Comparison of ENCODE assay signal across 20 mouse cellular contexts in genomic region chr11:88011208-88011913, GRCm38 (mm10). TPM values are rescaled to one million over a fixed set of nuclear protein-coding genes. Genes with fewer than 3 reads are reported as not detected.
DNase-seq lines count a peak whose midpoint lies in the region; ATAC-seq and TF ChIP-seq lines count a peak whose summit lies in the region.
"Had no signal": no experiment of that assay in that cellular context is flagged by ENCODE, and none has a peak within 500 bp of the region (broad histone marks: within the 10 kb centered on the region; RNA-seq: fewer than 3 reads in every experiment).

No protein-coding gene starts in this region.

- no peak for ATAC-seq in heart, embryonic 12.5 days (ENCODE audit: insufficient number of reproducible peaks, low FRiP score)

- TF ChIP-seq CTCF in heart, adult 2 months (IDR thresholded peaks at IDR 0.05), result no peak
- no peak for TF ChIP-seq CTCF in thymus, adult 2 months (IDR thresholded peaks at IDR 0.05; ENCODE audit: borderline replicate concordance, control insufficient read depth, extremely low read depth, insufficient read depth, low read length, poor library complexity)

- peaks cover 32% of the 10 kb centered on the region for H3K4me1 ChIP-seq in heart, embryonic 12.5 days (replicated peaks)
- H3K4me1 ChIP-seq in heart, adult 2 months (ENCODE audit: control insufficient read depth, insufficient read depth, low read length), result no peaks in the 10 kb centered on the region
- H3K4me1 ChIP-seq in thymus, adult 2 months (replicated peaks; ENCODE audit: control insufficient read depth, insufficient read depth, low read length), result no peaks in the 10 kb centered on the region

- H3K4me3 ChIP-seq in heart, embryonic 12.5 days, result no peak overlapping the region
- no peak overlapping the region for H3K4me3 ChIP-seq in heart, adult 2 months
- no peak overlapping the region for H3K4me3 ChIP-seq in thymus, adult 2 months (ENCODE audit: control insufficient read depth, insufficient read depth, low read length)
- H3K4me3 ChIP-seq: erythroblast, embryonic 14.5 days; heart, embryonic 15.5 days; midbrain, embryonic 12.5 days had no signal

- 64% methylated on average over 11 of the region's 11 CpGs for WGBS in heart, embryonic 12.5 days
- 66% methylated on average over 11 of the region's 11 CpGs for WGBS in heart, adult 2 months
- 74% methylated on average over 11 of the region's 11 CpGs for WGBS in thymus, adult 2 months

- DNase-seq in heart, adult 2 months, result no peak
- peak; percentile 3 for DNase-seq in thymus, adult 2 months
- no peak for DNase-seq in thymus, postnatal 10 days (ENCODE audit: low spot score in 2 of 2)
- DNase-seq in naive thymus-derived CD4-positive, alpha-beta T cell, adult 2 months (ENCODE audit: low read depth), result peak; percentile 25
- DNase-seq in thymus, postnatal 36 days, result peak; percentile 3 to 12
- DNase-seq in spleen, postnatal 36 days (ENCODE audit: low spot score in 2 of 2), result no peak
- DNase-seq in heart, adult 9 months (ENCODE audit: low spot score in 2 of 2), result no peak
- DNase-seq: adrenal gland, adult 8-10 months; cerebellum, postnatal 25 days; kidney, adult 9 months; kidney, postnatal 4 days; left cerebral cortex, postnatal 4 days; lung, postnatal 4 days; retina, postnatal 1 day had no signal

- no peaks in the 10 kb centered on the region for H3K27me3 ChIP-seq in heart, embryonic 12.5 days (replicated peaks)
- H3K27me3 ChIP-seq in heart, adult 2 months (ENCODE audit: control insufficient read depth, insufficient read depth, low read length), result no peaks in the 10 kb centered on the region
- no peaks in the 10 kb centered on the region for H3K27me3 ChIP-seq in thymus, adult 2 months (ENCODE audit: control insufficient read depth, insufficient read depth, low read length)
- H3K27me3 ChIP-seq: heart, embryonic 15.5 days; midbrain, embryonic 12.5 days had no signal

- H3K79me2 ChIP-seq in heart, adult 2 months (replicated peaks; ENCODE audit: control insufficient read depth, insufficient read depth, low read length), result no peaks in the 10 kb centered on the region

- H3K9me3 ChIP-seq in heart, embryonic 12.5 days (replicated peaks), result no peaks in the 10 kb centered on the region
- H3K9me3 ChIP-seq: G1E; heart, embryonic 15.5 days; midbrain, embryonic 12.5 days had no signal

- no peak for TF ChIP-seq POLR2A in heart, adult 2 months (IDR thresholded peaks at IDR 0.05; ENCODE audit: insufficient read depth, low read depth, low read length)
- no peak for TF ChIP-seq POLR2A in thymus, adult 2 months (IDR thresholded peaks at IDR 0.05; ENCODE audit: control insufficient read depth, extremely low read depth, insufficient read depth, low read length, poor library complexity)

- intact Hi-C loops in heart, adult 2 months (cut with DNase I), result no loop called here

- no peak overlapping the region for H3K27ac ChIP-seq in heart, embryonic 12.5 days (ENCODE audit: poor library complexity, severe bottlenecking)
- H3K27ac ChIP-seq in heart, adult 2 months, result no peak overlapping the region
- 0 out of 2 replicates have a peak overlapping the region, but pooled peaks have one; percentile 5 for H3K27ac ChIP-seq in thymus, adult 2 months (ENCODE audit: control insufficient read depth, insufficient read depth, low read length)
- H3K27ac ChIP-seq: heart, embryonic 15.5 days; midbrain, embryonic 12.5 days had no signal

- no peak overlapping the region for H3K4me2 ChIP-seq in heart, embryonic 12.5 days
- H3K4me2 ChIP-seq: heart, embryonic 15.5 days; liver, embryonic 11.5 days; midbrain, embryonic 12.5 days had no signal

- H3K36me3 ChIP-seq in heart, embryonic 12.5 days, result no peaks in the 10 kb centered on the region
- no peaks in the 10 kb centered on the region for H3K36me3 ChIP-seq in heart, adult 2 months (ENCODE audit: control insufficient read depth, insufficient read depth, low read length)
- no peaks in the 10 kb centered on the region for H3K36me3 ChIP-seq in thymus, adult 2 months (ENCODE audit: control insufficient read depth, insufficient read depth, low read length)
- H3K36me3 ChIP-seq: G1E; heart, embryonic 15.5 days; midbrain, embryonic 12.5 days had no signal

- no peak for TF ChIP-seq EP300 in heart, adult 2 months (IDR thresholded peaks at IDR 0.05; ENCODE audit: insufficient read depth, low read depth, low read length)

- peak overlapping the region; percentile 29; the same call in 1 of the 2 replicates for H3K9ac ChIP-seq in heart, embryonic 12.5 days
- no peak overlapping the region for H3K9ac ChIP-seq in heart, adult 2 months (ENCODE audit: low read depth, low read length)
- H3K9ac ChIP-seq: heart, embryonic 15.5 days; midbrain, embryonic 12.5 days had no signal

RNA-seq across cellular contexts. Expression of gene Dynll2, which starts 24.0 kb away (rescaled TPM):
- polyA plus RNA-seq in heart, embryonic 12.5 days (2016; fragmentation: Nextera tagmentation; extraction: Ambion mirVana), result 21.4 and 22.5 TPM in 2 replicates
- 100 to 1,000 TPM; 361 to 396 TPM for total RNA-seq in heart, adult 2 months (2021)
- 225 and 357 TPM in 2 replicates for polyA plus RNA-seq in heart, adult 2 months (2012; rRNA removed)
- polyA plus RNA-seq in thymus, adult 2 months (2012; rRNA removed), result 60.7 and 69.7 TPM in 2 replicates

RNA-seq across cellular contexts. Expression of gene Srsf1, which starts 35.8 kb away (rescaled TPM):
- polyA plus RNA-seq in heart, embryonic 12.5 days (2016; fragmentation: Nextera tagmentation; extraction: Ambion mirVana), result 254 and 260 TPM in 2 replicates
- 10 to 100 TPM; 99.5 to 99.7 TPM for total RNA-seq in heart, adult 2 months (2021)
- 39.3 and 86.5 TPM in 2 replicates for polyA plus RNA-seq in heart, adult 2 months (2012; rRNA removed)
- polyA plus RNA-seq in thymus, adult 2 months (2012; rRNA removed), result 247 and 358 TPM in 2 replicates

RNA-seq across cellular contexts. Expression of gene Vezf1, which starts 56.7 kb away (rescaled TPM):
- polyA plus RNA-seq in heart, embryonic 12.5 days (2016; fragmentation: Nextera tagmentation; extraction: Ambion mirVana), result 27.3 and 29.3 TPM in 2 replicates
- 10 to 100 TPM; 37.9 to 49.8 TPM for total RNA-seq in heart, adult 2 months (2021)
- polyA plus RNA-seq in heart, adult 2 months (2012; rRNA removed), result 22.6 and 34.5 TPM in 2 replicates
- polyA plus RNA-seq in thymus, adult 2 months (2012; rRNA removed), result 35.4 and 35.9 TPM in 2 replicates

Comparison
In these comparisons a context has a peak if more than half of its experiments do, and no peak if none do; other contexts are left out.
1. DNase-seq: peak in thymus, adult 2 months (single experiment), naive thymus-derived CD4-positive, alpha-beta T cell, adult 2 months (single experiment) and thymus, postnatal 36 days (2 of 2); none in heart, adult 2 months (0 of 2), thymus, postnatal 10 days (0 of 2), spleen, postnatal 36 days (0 of 2) and heart, adult 9 months (0 of 2).